Mouse (Mus musculus) ovary, postnatal 36 days (tissue): Measurements from ENCODE around the gene Lce1a1.
"Not testable (repeated sequence)": the region's sequence is repeated elsewhere in the genome, so short reads cannot be mapped to it uniquely, and the experiment has no call there.

Experiments
- DNase-seq: peaks from one replicate; pipeline ENCODE4 v3.0.0; 2022; ENCODE audit warnings: low spot score, mixed read lengths

Gene Lce1a1

DNA sequence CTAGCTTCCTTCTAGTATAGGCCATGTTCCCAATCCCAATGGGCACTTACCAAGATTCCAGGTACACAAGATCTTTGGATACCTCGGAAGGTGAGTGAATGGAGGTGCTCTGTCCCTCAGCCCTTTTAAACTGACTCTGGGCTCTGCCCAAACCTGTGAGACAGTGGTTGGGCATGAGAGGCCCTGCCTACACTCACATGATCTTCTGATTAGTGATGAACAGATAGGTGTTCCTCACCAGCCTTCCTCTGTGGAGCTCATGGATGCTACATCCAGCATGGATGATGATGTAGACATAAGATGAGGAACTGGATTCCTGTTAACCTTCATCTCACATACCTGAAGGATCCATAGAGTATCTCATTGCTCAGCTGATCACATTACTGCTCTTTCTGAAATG is at the start of gene Lce1a1:
Gene Lce1a1, minus strand, starts transcription at position 101 of the 400 bp plus-strand sequence.
- DNase-seq = no peak

DNA sequence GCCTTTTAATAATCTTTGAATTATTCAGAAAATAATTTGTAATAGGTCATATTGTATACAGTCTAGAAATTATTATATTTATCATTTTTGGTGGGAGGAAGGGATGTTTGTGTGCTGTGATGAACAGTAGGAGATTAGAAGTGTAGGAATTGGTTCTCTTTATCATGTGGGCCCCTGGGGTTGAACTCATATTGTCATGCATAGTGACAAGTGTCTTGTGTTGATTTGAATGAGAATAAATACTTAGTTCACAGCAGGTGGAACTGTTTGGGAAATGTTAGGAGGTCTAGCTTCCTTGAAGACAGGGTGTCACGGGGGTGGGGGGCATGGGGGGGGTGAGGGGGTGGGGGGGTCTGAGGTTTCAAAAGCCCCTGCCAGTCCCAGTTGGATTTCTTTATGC is 46.5 kb upstream of the Lce1a1 start:
- DNase-seq = no peak

DNA sequence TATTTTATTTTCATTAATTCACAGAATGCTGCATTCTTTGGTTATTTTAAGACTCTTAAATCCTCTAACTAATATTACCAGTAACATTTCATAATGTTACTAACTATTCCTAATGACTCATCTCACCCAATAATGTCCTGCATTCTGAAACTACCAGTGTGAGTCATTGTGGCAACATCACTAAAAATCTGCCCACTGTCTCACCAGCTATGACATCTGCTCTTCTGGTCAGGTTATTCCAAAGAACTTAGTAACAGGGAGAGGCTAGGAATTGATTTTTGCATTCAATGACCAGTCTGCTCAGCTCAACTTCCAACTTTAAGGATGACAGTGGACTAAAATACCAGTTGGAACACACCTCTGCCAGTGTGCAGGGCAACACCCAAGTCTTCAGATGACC is 43.6 kb upstream of the Lce1a1 start:
- DNase-seq = no peak

DNA sequence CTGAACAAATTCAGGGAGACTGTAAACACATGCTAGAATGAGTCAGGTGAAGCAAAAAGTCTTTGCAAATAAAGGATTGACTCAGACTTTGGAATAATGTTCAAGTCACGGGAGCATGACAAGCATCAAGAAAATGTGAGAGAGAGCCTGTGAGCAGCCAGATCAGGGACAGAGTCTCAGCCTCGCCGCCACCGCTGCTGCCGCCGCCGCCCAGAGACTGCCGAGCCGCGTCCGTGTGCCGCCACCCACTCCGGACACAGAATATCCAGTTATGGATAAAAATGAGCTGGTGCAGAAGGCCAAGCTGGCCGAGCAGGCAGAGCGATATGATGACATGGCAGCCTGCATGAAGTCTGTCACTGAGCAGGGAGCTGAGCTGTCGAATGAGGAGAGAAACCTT is 41.0 kb upstream of the Lce1a1 start:
- DNase-seq = not testable (repeated sequence)

GRCm38 (mm10) chr3:92687110-92687509 is 39.0 kb upstream of the Lce1a1 start, which contains the start of gene Lce1d:
Gene Lce1d (minus strand): TSS chr3:92687210.
- DNase-seq = no peak

GRCm38 (mm10) chr3:92678947-92679346 is 30.8 kb upstream of the Lce1a1 start, which contains the start of gene Lce1c:
Gene Lce1c (plus strand): TSS chr3:92679247.
- no peak for DNase-seq

DNA sequence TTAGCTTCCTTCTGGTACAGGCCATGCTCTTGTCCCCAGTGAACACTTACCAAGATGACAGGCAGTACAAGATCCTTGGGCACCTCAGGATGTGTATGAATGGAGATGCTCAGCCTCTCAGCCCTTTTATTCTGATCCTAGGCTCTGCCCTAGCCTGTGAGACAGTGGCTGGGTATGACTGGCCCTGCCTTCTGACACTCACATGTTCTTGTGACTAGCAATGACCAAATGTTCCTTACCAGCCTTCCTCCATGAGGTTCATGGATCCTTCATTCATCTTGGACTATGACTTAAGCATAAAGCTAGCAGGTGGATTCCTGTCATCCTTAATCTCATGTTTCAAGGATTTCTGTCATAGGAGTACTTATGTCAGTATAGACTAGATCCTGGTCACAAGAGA is 22.1 kb upstream of the Lce1a1 start, which contains the start of gene Lce1a2:
Gene Lce1a2, minus strand, starts transcription at position 101 of the 400 bp plus-strand sequence.
- no peak for DNase-seq

DNA sequence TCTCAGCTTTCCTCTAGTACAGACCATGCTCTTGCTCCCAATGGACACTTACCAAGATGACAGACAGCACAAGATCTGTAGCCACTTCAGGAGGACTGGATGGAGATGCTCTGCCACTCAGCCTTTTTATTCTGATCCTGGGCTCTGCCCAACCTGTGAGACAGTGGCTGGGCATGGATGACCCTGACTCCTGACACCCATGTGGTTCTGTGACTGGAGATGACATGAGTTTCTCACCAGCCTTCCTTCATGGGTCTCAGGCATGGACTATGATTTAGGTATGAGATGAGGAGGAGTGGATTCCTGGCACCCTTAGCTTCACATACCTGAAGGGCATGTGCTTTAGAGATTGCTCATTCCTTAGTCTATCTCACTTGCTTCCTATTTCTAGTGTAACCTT is 8.7 kb upstream of the Lce1a1 start, which contains the start of gene Lce1b:
Gene Lce1b, minus strand, starts transcription at position 101 of the 400 bp plus-strand sequence.
- no peak for DNase-seq

DNA sequence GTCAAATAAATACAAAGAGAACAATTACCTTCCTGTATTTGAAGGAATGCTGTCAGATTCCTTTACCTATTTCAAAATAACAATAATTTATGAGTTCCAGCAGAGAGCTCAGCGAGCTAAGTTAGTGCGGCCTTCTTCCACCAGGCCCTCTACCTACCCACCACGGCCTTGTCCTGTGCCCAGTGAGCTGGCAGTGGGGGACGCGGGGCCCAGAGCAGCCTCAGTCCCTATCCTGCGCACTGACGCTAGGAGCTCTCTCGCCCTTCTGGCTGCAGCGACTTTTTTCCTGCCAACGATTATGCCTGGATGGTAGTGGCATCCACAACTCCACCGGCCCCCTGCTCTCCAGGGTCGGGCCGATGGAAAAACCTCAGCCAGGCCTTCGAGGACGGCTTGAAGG is 8.3 kb downstream of the Lce1a1 start:
- no peak for DNase-seq

DNA sequence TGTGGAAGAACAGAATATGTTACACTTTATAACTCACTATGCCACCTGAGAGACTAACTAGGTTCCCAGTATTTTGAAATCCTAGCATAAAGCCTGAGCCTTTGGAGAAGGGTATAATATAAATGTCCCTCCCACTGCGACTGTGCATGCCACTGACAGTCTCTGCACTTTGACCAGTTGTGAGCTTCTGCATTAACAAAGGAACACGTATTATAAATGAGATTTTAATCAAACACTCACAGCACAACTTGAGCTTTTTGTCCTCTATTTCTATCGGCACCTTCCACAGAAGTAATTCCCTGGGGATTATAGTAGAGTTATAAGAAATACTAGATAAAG is 9.5 kb downstream of the Lce1a1 start:
- no peak for DNase-seq

DNA sequence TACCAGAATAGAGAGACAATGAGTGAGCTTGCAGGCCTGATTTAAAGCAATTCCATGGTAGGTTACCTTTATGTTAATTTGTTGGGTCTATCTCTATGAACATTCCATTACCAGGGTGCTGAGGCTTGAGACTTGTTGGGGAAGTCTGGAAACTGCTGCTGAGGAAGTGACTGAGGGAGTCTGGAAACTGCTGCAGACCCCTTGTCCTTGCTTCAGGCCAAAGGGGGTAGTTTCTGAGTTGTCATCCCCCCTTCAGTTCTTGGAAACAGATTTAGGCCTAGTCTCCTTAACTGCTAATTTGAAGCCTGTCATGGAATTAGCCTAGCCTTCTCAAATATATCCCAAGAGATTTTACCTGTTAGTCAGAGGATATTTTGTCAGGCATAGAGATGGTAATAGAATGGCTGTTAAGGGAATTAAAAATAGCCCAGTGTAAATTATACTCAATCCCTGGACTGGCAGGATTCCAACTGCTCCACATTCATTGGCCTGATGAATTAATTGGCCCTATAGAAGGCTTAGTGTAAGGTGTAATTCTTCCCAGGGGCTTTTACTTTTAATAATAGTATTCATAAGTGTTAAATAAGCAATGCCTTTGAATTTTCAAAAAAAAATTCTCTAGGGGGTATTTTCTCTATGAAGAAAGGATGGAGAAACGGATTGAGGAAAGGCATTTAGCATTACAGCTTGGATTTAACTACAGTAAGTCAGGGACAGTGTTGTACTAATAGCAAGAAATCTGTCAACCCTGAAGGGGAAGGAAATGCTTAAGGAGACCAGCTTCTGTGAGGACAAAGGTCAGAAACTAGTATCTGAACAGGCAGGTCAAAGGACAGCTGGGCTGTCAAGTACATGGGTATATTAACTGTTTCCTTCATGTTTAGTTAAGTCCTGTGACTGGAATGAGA is 10.1 kb downstream of the Lce1a1 start:
- no peak for DNase-seq

- DNase-seq = no peak
These were observed 26.5 kb downstream of the Lce1a1 start, which contains the start of gene Lce6a for GRCm38 (mm10) chr3:92621560-92621959. Gene Lce6a (minus strand): TSS chr3:92621660.

DNA sequence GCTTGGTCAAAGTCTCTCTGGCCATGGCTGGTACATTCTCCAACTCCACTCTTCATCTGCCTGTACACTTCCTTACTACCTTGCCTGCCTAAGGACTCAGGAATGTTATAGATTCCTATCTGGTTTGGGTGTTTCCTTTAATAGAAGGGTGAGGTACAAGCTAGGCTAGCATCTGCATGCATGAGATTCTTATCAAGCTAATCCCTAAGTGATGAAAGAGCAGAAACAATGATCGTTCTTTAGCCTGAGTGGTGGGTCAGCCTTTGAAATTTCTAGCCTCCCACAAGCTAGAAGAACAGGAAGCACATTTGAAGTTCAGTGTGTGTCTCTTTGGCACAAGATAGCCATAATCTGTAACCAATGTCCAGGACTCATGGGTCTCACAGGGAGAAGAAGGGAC is 38.3 kb downstream of the Lce1a1 start:
- no peak for DNase-seq

GRCm38 (mm10) chr3:92607392-92607791 is 40.7 kb downstream of the Lce1a1 start, which contains the start of gene 2210017I01Rik:
Gene 2210017I01Rik (minus strand): TSS chr3:92607492.
- DNase-seq = no peak

DNA sequence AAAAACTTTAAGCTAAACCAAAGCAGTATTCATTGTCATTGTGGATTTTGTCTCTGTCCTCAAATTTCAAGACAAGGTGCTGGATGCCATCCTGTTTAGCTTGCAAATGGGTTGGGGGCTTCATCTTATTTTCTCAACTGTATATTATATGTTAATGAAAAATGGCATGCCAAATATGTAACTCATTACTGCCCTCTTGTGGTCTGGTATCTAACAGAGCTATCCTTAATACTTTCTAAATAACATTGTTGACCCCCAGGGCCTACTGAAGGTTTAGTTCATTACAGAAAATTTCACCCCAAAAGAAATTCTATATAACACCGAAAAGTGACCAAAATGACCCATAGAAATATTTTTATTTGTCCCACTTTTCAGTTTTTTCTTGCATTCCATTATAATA is 45.9 kb downstream of the Lce1a1 start:
- DNase-seq = no peak

GRCm38 (mm10) chr3:92600456-92600855 is 47.7 kb downstream of the Lce1a1 start:
- no peak for DNase-seq

DNA sequence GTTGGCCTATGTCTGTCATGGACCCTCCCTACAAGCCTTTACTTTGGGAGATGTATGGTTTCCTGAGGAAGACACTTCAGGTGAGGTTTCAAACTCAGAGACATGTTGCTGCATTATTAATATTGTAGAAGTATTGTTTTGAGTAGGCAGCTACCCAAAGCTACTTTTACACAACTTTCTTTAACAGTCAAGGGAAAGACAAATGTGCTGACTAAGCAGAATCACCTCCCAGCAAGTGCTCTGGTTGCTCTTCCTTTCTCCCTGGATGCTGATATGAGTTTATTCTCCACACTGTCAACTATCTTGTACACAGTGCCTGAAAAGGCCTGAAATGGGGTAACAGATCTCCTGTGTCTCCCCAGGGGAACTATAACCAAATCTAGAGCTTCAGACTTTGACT is 48.1 kb downstream of the Lce1a1 start:
- DNase-seq = no peak

GRCm38 (mm10) chr3:92598429-92598828 is 49.7 kb downstream of the Lce1a1 start:
- no peak for DNase-seq
